Mouse (Mus musculus) spleen, adult 2 months (tissue): ENCODE measurements at regions not wholly inside any gene's neighbourhood (a gene's known extent, or its start where the extent isn't known, plus 50 kb on each side); places are given as distances from the start of the nearest gene placed in this dataset.

Source experiments
- CTCF ChIP-seq: fragments of 200-500 bp; IDR thresholded peaks from 2 replicates; pipeline ENCODE4 v1.5.1; 2011; ENCODE audit warnings: mild to moderate bottlenecking, inconsistent platforms; ENCODE audit not compliant: insufficient read depth, insufficient read length, insufficient replicate concordance; ENCODE audit errors: extremely low read depth
- POLR2A ChIP-seq: fragments of 200-500 bp; IDR thresholded peaks from 2 replicates; pipeline ENCODE4 v1.6.1; 2011; ENCODE audit warnings: low read depth, low read length, inconsistent platforms

- TF ChIP-seq CTCF (no peak), POLR2A (no peak)
Measured at GRCm38 (mm10) chr15:27374517-27374916, 92.0 kb upstream of the Ank start.
